Mouse (Mus musculus) CD4-positive, CD25-positive, alpha-beta regulatory T cell, adult 4 months (primary cell): ENCODE data around the gene Magi2. TPM values are rescaled to one million over a fixed set of nuclear protein-coding genes. Genes with fewer than 3 reads are reported as not detected.
"Not testable (repeated sequence)": the region's sequence is repeated elsewhere in the genome, so short reads cannot be mapped to it uniquely, and the experiment has no call there.

ENCODE experiments used
- ATAC-seq: one replicate; pipeline ENCODE4 v1.8.0; 2017
- polyA plus RNA-seq, 2 experiments: library from polyadenylated mRNA; unstranded; fragments of 100-300 nt; shearing (Covaris generic); gene quantifications; one replicate each; pipeline ENCODE4 v1.2.1; 2017

Magi2 gene
- under 1 TPM; 0.12 to 0.38 TPM for polyA plus RNA-seq

DNA sequence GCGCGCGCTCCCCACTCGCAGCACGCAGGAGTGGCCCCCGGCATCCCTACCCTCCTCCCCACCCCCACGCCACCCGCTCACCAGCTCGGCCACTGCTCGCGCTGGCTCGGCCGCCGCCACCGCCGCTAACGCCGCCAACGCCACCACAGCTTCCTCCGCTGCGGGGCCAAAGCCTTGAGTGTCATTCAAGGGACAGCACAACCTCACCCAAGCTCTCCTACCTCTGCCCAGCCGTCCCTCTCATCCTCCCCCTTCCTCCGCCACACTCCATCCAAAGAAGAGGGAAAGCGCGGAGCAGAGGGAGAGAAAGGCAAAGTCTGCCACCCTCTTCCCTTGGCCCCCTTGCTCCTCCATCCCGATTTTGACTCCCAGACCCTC, at the start of gene Magi2:
Gene Magi2, plus strand, starts transcription at position 171 of the 378 bp plus-strand sequence.
- ATAC-seq, result no peak

DNA sequence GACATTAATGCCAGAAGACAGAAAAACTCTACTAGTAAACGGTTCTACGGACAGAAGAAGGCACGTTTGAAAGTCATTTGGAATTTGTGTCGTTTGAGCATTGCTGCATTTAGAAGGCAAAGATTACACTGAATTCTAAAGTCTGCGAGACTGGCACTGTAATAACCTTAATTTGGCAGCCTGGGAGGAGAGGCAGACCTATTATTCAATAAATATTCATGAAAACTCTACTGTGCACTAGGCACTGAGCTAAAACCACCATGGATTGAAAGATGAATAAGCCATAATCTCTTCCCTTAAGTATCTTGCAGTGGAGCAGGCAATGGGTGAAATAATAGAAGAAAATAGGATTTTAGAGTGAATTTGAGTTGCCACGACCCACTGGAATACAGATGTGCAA, 48.2 kb upstream of the Magi2 start:
- no peak for ATAC-seq

DNA sequence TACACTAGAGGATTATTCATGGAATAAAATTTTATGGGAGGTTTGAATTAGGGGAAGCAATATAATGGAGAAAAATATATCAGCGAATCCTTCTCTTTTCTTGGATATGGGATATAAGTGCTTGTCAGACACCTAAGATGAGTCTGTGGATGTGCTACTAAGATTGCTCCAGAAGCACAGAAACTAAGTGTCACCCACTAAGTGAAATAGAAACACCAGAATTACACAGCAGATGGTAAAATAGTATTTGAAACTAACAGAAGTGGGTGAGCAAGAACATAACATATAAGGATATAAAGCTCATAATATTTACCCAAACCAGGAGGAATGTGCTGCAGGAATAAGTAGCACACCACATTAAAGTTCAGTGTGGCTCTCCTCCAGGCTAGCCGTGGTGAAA, 40.7 kb upstream of the Magi2 start:
- no peak for ATAC-seq

DNA sequence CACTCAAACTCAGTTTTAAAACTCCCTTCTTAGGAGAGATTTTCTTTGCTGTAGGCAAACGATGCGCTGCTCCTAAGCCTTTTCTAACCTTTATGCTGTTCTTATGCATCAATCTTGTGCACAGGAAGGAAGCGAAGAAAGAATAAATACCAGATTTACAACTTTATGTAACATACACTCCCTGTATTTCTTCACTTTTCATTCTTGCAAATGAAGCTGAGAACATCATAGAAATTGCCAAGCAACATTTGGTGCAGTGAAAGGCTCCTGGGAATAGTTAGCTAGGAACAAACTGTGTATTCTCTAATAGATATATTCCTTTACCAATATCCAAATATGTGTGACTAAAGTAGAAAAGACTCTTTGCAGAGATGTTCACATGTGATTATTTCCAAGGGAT, 15.2 kb upstream of the Magi2 start:
- no peak for ATAC-seq

DNA sequence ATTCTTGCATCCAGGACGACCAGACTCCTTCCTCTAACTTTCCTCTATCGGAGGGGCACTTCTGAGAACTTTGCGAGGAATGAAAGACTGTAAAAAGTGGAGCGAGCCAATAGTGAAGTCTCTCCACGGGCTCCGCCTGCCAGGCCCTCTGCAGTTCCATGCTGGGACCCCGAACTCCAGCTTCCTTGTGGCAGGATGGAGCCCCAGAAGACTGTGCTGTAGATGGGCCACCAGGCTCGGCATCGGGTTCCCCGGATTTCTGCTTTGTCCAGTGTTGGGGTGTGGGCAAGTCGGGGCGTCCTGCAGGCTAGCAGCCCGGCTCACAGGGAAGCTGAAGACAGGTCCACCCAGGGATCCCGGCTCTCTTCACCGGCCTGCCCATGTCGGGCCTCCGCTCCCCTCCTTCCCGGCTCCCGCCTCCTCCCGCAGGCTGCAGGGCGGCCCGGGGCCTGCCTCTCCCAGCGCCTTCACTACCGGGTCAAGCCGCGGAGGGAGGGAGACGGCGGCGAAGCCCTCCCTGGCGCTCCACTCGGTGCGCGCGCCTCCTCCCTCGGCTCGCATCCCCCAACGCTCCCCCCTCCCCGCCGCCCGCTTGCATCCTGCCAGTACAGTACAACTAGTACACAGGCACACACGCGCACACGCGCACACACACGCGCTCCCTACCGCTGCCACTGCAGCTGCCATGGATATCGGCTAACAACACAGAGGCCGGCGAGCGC, 531 bp upstream of the Magi2 start:
- ATAC-seq, result no peak

DNA sequence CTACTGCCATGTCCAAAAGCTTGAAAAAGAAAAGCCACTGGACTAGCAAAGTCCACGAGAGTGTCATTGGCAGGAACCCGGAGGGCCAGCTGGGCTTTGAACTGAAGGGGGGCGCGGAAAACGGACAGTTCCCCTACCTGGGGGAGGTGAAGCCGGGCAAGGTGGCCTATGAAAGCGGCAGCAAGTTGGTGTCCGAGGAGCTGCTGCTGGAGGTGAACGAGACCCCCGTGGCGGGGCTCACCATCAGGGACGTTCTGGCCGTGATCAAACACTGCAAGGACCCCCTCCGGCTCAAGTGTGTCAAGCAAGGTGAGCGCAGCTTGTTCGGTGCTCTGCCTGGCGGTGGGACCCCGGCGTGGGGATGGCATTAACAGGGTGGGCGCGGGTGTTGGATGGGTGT, 445 bp downstream of the Magi2 start:
- no peak for ATAC-seq

DNA sequence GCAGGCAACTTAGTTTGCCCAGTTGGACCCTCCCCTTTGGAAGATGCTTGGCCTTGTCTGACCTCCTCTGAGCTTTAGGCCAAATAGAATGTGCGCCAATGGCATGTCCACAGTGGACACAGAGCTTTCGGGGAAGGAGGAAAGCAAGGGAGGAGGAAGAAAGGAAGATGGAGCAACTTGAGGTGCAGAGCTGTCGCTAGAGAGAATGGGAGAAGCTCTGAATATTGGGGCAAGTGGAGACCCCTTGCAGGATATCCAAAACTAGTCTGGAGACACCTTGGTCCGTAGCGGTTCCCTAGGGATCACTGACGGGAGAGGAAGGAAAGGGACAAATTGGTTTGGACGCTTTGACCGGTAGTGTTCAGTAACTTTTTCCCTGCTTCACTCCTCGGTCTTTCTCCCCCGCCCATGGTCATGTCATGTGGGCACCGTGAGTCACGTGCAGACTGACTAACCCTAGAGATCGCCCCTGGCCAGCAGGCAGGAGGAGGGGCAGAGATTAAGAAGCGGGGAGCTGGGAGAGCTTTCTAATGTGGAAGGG, 1.0 kb downstream of the Magi2 start:
- ATAC-seq, result no peak

DNA sequence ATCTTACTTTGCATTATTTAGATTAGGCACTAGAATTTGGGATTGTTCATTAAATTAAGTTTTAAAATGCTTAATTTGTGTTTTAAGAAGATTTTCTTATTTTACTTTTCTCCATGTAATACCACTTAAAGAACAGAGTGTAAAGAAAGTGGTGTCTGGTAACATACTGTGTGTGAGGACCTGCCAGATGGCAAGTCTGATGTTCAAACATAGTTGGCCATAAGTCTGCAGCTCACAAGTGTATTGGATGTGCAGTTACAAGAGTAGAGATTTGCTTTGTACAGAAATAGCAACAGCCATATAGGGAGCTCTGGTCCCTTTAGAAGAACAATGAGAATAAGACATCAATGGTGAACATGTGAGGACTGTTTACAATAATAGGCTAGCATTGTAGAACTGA, 15.0 kb downstream of the Magi2 start:
- no peak for ATAC-seq

DNA sequence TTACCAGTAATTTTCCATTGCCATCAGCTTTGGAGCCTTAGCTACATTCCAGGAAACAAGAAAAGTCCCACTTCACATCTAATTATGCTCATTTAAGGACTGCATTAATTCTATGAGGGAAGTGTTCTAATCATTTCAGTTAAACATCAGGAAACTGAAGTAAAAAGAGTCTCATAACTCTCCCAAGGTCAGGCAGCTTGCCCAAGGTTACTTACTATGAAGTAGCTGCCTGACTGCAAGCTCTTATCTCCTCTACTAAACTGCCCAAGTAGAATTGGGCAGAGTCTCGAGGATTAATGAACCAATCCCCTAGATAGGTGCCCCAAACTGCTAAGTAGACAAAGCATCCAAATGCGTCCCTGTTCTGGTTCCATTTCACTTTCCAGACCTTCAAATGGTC, 19.6 kb downstream of the Magi2 start:
- no peak for ATAC-seq

DNA sequence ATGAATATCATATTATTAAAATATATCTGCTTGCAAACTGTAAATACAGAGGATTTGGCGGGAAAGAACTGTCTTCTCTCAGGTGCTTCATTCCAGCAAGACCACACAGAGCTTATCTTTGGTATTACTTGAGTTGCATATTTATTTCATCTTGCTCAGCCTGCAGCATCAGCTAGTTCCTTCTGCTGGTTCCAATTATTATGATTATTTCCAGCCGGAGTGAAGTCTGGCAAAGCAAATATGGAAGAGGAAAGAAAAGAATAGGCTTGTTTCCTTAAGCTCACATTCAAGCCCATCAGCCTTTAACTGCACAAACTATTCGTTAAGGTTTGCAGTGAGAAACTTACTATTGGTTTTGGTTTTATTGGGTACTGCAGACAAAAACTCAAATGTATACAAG, 20.4 kb downstream of the Magi2 start:
- ATAC-seq, result no peak

DNA sequence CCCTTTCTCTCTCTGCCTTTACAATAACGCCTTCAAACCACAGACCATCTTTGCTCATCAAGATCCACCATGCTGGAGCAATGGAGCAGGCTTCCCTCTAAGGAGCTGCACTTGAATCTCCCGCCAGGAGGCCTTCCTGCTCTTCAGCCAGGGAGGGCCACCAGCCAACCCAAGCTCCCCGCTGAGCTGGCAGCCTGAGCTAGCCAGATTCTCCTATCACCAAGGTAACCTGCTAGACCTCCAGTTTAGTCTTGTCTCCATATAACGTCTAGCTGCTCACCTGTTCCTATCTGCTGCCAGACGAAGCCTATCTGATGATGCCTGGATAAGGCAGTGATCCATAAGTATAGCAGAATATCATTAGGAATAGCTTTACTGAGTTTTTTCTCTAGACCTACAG, 36.0 kb downstream of the Magi2 start:
- ATAC-seq, result no peak

DNA sequence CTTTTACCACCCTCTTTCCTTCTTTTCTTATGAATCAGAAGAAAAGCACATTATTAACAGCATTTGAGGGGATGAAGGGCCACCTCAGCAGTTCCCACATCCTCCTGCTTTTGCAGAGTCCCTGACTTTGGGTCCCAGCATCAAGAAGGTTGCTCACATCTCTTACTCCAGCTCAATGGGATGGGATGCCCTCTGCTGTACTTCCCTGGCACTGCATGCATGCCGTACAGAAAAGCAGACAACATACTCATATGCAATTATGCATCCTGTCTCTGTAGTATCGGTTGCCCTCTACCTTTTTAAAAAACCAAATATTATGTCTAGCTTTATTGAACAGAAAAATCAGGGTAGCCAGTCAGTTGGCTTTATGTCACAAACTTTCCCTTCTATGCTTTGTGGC, 37.8 kb downstream of the Magi2 start:
- no peak for ATAC-seq

DNA sequence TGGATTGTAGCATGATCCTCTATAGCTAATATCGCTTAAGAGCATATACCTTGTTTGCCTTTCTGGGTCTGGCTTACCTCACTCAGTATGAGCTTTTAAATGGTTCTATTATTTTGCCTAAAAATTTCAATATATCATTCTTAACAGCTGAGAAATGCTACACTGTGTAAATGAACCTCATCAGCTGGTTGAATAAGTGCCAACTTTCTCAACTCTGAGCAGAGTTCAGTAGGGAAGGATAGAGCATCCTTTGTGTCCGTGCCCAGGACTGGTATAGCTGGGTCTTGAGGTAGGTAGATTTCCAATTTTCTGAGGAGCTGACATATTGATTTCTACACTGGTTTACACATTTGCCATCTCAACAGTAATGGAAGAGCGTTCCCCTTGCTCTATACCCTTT, 65.7 kb downstream of the Magi2 start:
- no peak for ATAC-seq

DNA sequence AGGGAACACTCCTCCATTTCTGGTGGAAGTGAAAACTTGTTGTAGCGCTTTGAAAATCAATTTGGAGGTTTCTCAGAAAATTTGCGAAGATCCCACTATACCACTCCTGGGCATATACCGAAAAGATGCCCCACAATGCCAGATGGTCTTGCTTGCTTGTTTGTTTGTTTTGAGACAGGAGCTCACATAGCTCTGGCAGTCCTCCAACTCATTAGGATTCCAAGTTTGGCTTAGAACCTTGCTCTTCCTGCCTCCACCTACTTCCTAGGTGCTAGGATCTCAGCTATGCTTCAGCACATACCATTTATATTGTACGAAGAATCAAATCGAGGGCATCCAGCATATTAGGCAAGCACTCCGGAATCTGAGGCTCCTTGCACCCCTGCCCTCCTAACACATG, 79.8 kb downstream of the Magi2 start:
- ATAC-seq, result no peak

DNA sequence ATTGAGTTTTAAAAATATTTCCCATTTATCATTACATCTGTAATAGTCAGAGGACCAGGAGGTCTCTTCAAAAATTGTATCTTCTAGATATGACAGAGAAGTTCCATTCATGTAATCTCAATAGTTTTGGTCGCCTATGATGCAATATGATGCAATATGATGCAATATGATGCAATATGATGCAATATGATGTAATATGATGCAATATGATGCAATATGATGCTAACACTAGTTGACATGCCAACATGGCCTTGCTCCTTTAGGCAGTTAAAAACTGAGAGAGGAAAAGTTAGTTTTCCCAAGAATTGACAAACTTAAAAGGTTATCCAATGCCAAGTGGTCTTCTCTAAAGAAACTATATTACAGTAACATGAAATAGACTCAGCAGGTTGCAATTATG, 83.0 kb downstream of the Magi2 start:
- ATAC-seq, result no peak

DNA sequence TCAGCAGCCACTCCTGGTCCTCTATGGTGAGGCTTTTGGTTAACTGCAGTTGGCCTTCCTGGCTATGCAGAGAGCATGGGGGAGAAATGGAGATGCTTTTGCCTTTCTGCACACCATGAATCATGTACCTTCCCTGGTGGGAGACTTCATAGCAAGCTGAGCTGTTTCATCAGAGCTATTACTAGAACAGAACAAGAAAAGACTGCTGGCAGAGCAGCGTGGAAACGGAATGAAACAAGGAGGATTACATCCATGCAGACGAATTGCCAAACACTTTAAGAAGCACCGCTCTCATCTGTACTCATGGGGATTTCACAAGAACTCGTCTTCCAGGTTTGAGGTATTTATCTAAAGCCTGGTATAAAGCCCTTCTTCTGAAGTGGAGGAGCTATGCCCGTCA, 95.7 kb downstream of the Magi2 start:
- no peak for ATAC-seq

DNA sequence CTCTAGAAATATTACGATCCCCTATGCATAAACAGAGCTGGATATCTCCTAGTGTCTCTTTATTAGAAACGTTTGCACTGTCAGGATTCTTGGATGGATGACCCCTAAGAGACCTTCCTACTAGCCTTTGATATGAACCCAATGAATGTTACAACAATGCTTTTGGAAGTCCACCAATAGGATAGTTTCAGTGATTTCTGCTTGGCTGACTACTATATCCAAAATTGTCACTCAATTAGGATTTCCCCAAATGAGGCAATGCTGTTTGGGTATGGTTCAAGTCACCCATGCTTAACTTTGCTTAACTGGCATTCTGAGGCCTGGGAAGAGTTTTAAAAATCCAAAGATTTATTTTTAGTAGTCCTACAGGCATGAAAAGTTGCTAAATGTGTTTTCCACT, 110.7 kb downstream of the Magi2 start:
- ATAC-seq, result no peak

DNA sequence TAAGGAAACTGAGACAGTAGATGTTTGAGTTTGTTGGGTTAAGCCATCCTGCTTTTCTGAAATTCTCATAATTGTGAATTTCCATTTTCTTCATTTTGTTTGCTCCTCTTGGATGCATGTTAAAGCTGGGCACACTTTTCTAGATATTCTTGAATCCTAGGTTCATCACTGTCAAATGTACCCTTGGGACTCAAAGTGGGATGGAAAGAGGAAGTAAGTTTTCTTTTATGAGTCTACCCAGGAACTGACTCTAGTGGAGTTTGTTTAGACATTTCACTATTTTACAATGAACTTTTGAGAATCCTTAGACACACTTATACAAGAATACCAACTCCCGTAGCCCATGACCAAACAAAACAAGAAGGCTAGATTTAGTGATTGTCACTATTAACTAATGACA, 141.3 kb downstream of the Magi2 start:
- no peak for ATAC-seq

DNA sequence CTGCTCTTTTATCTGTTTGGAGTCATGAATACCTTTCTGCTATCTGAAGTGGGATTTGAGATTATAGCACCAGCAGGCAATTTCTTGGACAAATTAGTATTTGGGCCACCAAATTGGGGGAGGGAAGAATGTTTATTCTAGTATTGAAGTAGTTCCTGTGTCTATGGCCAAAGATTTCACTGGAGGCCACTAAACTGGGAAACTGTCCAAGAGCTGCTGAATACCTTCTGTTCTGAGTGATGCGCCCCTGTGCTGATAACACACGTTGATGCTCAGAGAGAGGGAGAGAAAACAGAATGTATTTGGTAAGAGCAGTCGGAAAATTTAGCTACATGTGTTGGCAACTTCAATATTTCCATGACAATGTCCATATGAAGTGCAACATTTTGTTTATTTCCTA, 169.0 kb downstream of the Magi2 start:
- no peak for ATAC-seq

DNA sequence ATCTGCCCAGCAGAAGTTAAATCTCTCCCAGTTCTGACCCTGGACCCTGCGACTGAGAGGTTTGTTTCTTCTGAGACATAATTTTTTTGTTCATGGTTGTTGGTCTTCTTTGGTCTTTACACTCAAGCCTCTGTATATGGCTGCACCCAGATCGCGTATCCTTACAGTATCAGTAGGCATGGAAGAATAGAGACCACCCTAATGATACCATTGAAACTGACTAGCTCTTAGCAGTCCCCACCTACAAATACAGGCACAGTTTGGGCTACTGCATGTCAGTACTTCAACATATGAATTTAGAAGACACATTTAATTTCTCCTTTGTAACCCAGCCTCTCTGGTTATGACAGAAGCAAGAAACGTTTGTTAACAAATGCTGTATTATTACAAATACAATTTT, 173.5 kb downstream of the Magi2 start:
- ATAC-seq, result no peak

DNA sequence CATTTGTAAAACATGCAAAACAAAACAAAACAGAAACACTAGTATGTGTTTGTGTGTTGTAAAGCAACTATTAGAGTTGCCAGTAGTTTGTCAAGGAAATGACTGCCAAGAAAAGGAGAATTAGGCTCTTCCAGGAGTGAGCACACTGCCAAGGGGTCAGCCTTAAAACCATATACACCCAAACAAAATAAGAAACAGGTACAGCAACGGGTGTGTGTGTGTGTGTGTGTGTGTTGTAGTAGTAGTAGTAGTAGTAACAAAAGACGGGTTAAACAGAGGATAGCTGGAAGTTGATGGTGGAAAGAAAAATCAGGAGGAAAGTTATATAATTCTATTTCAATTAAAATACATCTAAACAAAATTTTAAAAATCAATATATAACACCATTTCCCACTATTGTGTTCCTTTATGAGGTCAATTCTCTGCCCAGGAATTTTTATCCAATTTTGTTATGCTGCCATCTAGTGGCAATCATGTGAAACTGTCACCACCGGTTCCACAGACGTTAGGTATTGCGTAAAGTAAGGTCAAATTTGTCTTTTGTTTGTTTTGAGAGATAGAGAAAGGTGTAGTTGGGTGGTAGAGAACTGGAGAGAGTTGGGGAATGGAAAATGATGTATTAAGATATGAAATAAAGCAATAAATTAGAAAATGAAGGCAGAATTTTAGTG, 174.0 kb downstream of the Magi2 start:
- ATAC-seq, result no peak

DNA sequence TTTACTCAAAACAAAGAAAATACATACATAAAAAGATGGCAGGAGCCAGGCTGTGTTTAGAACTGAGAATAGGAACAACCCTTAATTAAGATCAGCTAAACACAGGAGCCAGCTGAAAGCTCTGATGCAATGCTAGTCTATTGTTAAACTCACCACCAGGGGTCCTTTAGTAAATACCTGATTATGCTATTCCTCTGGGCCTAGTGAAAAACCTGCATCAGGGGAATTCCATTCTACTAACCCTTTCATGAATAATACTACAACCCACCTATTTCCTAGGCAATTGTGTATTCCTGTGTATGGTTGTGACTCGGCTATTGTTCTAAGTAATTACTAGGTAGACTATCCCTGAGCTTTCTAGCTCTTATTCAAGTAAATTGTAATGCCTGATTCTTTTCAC, 177.4 kb downstream of the Magi2 start:
- not testable (repeated sequence) for ATAC-seq

DNA sequence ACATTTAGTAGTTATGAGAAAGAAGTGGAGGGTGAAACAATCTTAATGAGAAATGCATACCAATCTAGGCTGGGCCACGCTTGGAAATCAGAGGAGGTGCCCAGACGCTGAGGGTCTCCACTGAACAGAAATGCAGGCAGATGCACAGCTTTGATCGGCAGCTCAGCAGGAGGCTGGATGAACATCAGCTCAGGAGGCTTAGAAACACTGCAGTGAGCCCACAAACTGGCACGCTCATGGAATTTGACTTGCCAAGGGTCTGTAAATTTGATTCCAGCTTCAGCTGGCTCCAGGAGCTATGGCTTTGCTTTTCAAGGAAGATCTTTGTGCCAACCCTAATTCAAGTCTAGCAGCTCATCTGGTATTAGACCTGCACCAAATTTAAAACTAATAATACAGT, 187.7 kb downstream of the Magi2 start:
- no peak for ATAC-seq

DNA sequence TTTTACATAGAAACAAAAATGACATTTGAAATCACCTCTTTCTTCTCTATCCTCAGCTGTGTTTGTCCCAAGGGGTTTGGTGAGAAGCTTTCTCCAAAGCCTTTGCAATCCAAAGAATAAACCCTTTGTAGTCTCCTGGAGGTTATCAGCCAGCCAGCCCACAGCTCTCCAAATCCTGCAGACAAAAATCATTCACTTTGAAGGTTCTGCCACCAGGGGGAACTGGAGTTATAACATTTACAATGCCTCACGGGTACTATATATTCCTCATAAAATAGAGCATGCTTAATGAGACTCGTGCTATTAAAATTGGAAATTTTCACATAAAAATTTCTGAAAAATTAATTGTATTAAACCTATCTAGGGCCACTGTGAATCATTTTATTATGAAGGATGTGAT, 202.5 kb downstream of the Magi2 start:
- no peak for ATAC-seq

DNA sequence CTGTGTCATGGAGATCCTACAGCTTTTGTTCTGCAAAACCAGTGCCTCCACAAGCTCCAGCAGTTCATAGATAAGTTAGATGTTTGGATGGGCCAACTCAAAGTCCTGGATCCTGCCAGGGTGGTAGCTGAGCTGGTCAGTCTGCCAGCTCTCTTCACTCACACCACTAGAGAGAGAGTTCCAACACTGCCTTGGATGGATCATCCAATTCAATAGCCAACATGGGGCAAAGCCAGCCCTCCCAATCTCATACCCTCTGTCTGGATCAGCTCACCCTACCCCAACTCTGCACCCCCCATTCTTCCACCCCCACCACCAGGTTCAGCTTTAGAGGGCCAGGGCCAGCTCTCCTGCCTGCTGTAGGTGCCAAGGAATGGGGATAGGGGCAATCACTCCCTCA, 235.7 kb downstream of the Magi2 start:
- ATAC-seq, result no peak
